Mouse (Mus musculus): ENCODE results near the gene Bloc1s4. TPM values are rescaled to one million over a fixed set of nuclear protein-coding genes. Genes with fewer than 3 reads are reported as not detected.
"Not testable (repeated sequence)": the region's sequence is repeated elsewhere in the genome, so short reads cannot be mapped to it uniquely, and the experiment has no call there.

Gene Bloc1s4
- polyA plus RNA-seq (2016; fragmentation: Nextera tagmentation; extraction: Ambion mirVana): 23.7 and 26.8 TPM in 2 replicates

DNA sequence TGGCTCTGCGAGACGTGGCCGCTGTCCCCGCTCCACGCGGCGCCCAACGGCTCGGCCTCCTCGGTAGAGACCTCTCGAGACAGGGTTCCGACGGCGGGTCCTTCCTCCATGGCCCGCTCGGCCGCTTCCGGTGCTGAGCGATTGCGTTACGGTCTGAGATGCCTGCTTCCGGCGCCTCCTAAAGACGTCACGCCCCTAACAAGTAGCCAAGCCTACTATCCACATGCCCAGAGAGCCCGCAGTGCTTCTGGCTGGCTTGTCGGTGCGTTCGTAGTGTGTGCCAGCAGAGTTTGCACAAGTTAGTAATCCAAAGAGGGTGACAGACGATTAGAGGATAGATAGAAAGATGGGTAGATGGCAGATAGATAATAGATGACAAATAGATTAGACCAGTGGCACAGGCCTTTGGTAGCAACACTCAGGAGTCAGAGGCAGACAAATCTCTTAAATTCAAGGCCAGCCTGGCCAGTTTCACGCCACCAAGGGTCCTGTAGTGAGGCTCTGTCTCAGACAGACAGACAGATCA, at the start of gene Bloc1s4:
TSS of gene Bloc1s4 (minus strand) at position 115 of the 526 bp plus-strand sequence.
- H3K27ac ChIP-seq: peak within 1 kb of the TSS; percentile 73
- peaks cover 5% of the 10 kb centered on the region; the same call in 1 of the 2 replicates for H3K36me3 ChIP-seq
- peak within 1 kb of the TSS; percentile 97 for H3K4me3 ChIP-seq
- peak; percentile 87 for ATAC-seq
- no peaks in the 10 kb centered on the region for H3K9me3 ChIP-seq (replicated peaks)
- H3K27me3 ChIP-seq (replicated peaks): peaks cover 8% of the 10 kb centered on the region; the same call in 1 of the 2 replicates
- WGBS (ENCODE audit: insufficient replicate concordance): 3% methylated on average over 31 of the region's 31 CpGs
- H3K4me1 ChIP-seq: peaks cover 25% of the 10 kb centered on the region
- H3K4me2 ChIP-seq: peak within 1 kb of the TSS; percentile 95
- peak within 1 kb of the TSS; percentile 88 for H3K9ac ChIP-seq

DNA sequence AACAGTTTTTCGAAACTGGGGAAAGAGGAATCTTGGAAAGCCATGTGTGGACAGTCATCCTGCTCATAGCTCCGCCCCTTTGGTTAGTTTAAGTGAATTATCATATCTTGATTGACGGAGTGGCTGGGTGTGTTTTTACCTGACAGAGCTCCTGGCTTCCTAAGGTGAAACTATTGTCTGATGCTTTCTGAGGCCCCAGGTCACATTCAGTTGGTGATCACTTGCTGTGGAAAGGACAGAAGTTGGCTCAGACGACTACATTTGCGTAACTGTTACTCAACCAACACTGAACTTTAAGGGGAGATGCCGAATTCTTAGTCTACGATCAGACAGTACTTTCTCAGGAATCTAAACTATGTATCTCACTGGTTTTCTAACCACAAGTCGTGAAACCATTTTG, 48.8 kb upstream of the Bloc1s4 start:
- Histone ChIP-seq H3K9me3 (replicated peaks) (no peaks in the 10 kb centered on the region), H3K9ac (peak overlapping the region; percentile 62; the same call in 1 of the 2 replicates), H3K4me3 (peak overlapping the region; percentile 77), H3K36me3 (peaks cover 19% of the 10 kb centered on the region), H3K27ac (no peak overlapping the region), H3K4me2 (peak overlapping the region; percentile 79), H3K4me1 (peaks cover 25% of the 10 kb centered on the region), H3K27me3 (replicated peaks) (peaks cover 14% of the 10 kb centered on the region)
- no peak for ATAC-seq
- WGBS (ENCODE audit: insufficient replicate concordance): 56% methylated on average over 8 of the region's 8 CpGs

DNA sequence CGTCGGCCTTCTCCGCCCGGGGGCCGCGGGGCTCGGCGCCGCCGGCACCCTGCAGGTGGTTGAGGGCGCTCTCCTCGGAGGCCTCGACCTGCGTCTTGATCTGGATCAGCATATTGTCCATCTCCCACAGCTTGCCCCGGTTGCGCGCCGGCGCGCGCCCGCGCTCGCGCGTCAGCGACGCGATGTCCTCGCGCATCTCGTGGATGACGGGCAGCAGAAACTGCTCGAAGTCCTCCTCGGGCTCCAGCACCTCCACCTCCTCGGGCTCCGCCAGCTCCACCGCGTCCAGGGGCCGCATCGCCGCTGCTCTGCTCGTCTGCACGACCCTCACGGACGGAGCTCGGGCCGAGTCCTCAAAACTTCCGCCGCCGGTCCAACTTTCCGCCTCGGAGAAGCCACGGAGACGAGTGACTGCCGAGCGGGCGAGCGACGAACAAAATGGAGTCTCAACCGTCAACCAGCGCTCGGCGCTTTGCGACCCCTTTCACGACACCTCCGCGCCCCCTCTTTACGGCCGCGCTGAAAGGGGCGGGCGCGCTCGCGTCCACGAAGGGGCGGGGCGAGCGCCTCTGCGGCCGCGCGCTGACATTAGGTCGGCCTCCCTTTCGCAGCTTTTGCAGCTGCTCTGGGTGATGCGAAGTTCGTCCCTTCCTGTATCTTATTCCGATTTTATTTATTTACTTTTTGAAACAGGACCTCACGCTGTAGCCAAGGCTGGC, 48.0 kb upstream of the Bloc1s4 start, which contains the start of gene Mrfap1:
TSS of gene Mrfap1 (minus strand) at position 477 of the 719 bp plus-strand sequence.
- H3K9me3 ChIP-seq (replicated peaks): not testable (repeated sequence)
- Histone ChIP-seq H3K4me1 (peaks cover 33% of the 10 kb centered on the region), H3K36me3 (peaks cover 19% of the 10 kb centered on the region), H3K9ac (peak within 1 kb of the TSS; percentile 84), H3K27ac (peak within 1 kb of the TSS; percentile 96), H3K4me2 (peak within 1 kb of the TSS; percentile 79), H3K27me3 (replicated peaks) (peaks cover 14% of the 10 kb centered on the region), H3K4me3 (peak within 1 kb of the TSS; percentile 77)
- peak; percentile 78 for ATAC-seq
- WGBS (ENCODE audit: insufficient replicate concordance): under 1% methylated on average over 90 of the region's 90 CpGs

DNA sequence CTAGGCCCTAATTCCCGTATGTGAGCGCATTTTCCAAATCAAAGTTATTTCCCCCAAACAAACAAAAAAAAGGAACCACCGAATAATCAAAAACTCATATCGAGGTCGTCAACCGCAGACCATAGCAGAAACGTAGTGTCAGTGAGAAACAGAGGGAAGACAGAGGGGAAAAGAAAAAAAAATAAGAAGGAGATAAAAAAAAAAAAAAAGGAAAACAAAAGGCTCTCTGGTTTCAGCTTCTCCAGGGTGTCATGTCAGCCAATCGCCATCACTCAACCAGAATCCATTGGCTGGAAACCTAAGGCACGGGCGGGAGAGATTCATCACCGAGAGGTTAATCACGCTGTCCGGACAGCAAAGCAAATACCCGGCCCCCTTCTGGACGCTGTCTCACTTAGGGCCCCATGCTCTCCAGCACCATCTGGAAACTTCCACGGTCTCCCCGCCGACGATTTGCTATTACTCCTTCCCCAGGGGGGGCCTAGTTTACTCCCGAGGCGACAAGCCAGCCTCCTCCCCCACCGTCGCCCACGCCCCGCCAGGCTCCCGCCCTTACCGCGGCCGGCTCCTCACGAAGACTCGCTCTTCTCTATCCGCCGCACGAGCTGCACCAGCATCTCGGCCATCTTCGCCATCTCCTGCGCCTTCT, 47.3 kb upstream of the Bloc1s4 start:
- Histone ChIP-seq H3K27ac (peak overlapping the region; percentile 96), H3K27me3 (replicated peaks) (peaks cover 14% of the 10 kb centered on the region), H3K36me3 (peaks cover 19% of the 10 kb centered on the region), H3K4me2 (peak overlapping the region; percentile 79), H3K4me3 (peak overlapping the region; percentile 77), H3K4me1 (peaks cover 33% of the 10 kb centered on the region), H3K9ac (peak overlapping the region; percentile 84)
- ATAC-seq: peak; percentile 72
- H3K9me3 ChIP-seq (replicated peaks): not testable (repeated sequence)
- under 1% methylated on average over 35 of the region's 37 CpGs for WGBS (ENCODE audit: insufficient replicate concordance)

DNA sequence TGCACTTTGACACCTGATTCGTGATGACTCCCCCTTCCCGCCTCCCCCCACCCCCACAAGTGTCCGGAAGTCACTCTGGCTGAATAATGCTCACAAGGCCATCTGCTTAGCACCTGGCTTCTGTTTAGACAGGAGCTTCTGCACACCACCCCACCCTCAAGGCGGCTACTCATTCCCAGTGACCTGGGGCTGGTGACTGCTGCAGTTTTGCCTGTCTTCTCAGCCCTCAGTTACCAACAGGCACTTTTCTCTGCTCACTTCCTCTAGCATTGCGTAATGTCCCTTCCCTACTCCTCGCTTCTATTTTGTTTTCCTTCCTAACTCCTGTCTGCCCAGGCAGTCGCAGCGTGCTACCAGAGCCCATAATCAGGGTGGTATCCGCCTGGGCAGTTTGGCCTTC, 43.4 kb upstream of the Bloc1s4 start:
- Histone ChIP-seq H3K4me1 (peaks cover 26% of the 10 kb centered on the region), H3K9me3 (replicated peaks) (no peaks in the 10 kb centered on the region), H3K4me2 (no peak overlapping the region), H3K36me3 (peaks cover 19% of the 10 kb centered on the region), H3K27me3 (replicated peaks) (no peaks in the 10 kb centered on the region), H3K9ac (no peak overlapping the region), H3K4me3 (no peak overlapping the region), H3K27ac (0 out of 2 replicates have a peak overlapping the region, but pooled peaks have one; percentile 40)
- 48% methylated on average over 9 of the region's 9 CpGs for WGBS (ENCODE audit: insufficient replicate concordance)
- no peak for ATAC-seq

DNA sequence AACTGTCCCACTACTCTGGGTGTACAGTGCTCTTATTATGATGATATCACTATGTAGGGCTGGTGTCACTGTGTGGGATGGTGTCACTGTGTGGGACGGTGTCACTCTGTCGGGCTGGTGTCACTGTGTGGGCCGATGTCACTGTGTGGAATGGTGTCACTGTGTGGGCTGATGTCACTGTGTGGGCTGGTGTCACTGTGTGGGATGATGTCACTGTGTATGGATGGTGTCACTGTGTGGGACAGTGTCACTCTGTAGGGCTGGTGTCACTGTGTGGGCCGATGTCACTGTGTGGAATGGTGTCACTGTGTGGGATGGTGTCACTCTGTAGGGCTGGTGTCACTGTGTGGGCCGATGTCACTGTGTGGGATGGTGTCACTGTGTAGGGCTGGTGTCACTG, 37.6 kb upstream of the Bloc1s4 start:
- no peaks in the 10 kb centered on the region for H3K36me3 ChIP-seq
- H3K9ac ChIP-seq: no peak overlapping the region
- no peak overlapping the region for H3K27ac ChIP-seq
- no peak overlapping the region for H3K4me3 ChIP-seq
- 78% methylated on average over 5 of the region's 5 CpGs for WGBS (ENCODE audit: insufficient replicate concordance)
- no peak for ATAC-seq
- no peaks in the 10 kb centered on the region for H3K4me1 ChIP-seq
- H3K9me3 ChIP-seq (replicated peaks): peaks cover 14% of the 10 kb centered on the region; the same call in 1 of the 2 replicates
- H3K4me2 ChIP-seq: no peak overlapping the region
- H3K27me3 ChIP-seq (replicated peaks): no peaks in the 10 kb centered on the region

DNA sequence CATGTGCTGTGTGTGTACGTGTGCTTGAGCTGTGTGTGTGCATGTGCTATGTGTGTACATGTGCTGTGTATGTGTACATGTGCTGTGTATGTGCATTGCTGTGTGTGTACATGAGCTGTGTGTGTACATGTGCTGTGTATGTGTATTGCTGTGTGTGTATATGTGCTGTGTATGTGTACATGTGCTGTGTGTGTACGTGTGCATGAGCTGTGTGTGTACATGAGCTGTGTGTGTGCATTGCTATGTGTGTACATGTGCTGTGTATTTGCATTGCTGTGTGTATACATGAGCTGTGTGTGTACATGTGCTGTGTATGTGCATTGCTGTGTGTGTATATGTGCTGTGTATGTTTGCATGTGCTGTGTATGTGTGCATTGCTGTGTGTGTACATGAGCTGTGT, 31.1 kb upstream of the Bloc1s4 start:
- peaks cover 11% of the 10 kb centered on the region for H3K4me1 ChIP-seq
- H3K27ac ChIP-seq: no peak overlapping the region
- H3K9ac ChIP-seq: no peak overlapping the region
- 56% methylated on average over 2 of the region's 2 CpGs for WGBS (ENCODE audit: insufficient replicate concordance)
- H3K4me2 ChIP-seq: no peak overlapping the region
- peaks cover 19% of the 10 kb centered on the region for H3K27me3 ChIP-seq (replicated peaks)
- H3K9me3 ChIP-seq (replicated peaks): peaks cover 24% of the 10 kb centered on the region
- H3K4me3 ChIP-seq: no peak overlapping the region
- no peaks in the 10 kb centered on the region for H3K36me3 ChIP-seq
- ATAC-seq: no peak

DNA sequence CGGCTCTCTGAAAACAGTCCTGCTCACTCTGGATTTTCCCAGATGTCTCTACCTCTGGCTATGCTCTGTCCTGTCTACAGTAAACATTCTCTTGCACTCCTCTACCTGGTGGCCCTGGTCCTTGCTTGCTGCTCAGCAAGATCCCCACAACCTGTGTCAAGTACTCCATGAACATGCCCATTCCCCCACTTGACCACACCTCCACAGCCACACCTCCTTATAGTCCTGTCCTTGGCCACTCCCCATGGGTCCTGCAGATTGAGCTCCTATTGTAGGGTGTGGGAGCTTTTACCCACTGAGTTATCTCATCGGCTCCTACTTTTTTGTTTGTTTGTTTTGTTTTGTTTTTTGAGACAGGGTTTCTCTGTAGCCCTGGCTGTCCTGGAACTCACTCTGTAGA, 30.5 kb upstream of the Bloc1s4 start:
- H3K36me3 ChIP-seq: no peaks in the 10 kb centered on the region
- H3K27me3 ChIP-seq (replicated peaks): peaks cover 19% of the 10 kb centered on the region
- peaks cover 13% of the 10 kb centered on the region for H3K4me1 ChIP-seq
- H3K9ac ChIP-seq: no peak overlapping the region
- WGBS (ENCODE audit: insufficient replicate concordance): 72% methylated on average over 1 of the region's 2 CpGs
- H3K4me2 ChIP-seq: no peak overlapping the region
- no peak overlapping the region for H3K4me3 ChIP-seq
- no peak overlapping the region for H3K27ac ChIP-seq
- H3K9me3 ChIP-seq (replicated peaks): peaks cover 18% of the 10 kb centered on the region
- no peak for ATAC-seq

DNA sequence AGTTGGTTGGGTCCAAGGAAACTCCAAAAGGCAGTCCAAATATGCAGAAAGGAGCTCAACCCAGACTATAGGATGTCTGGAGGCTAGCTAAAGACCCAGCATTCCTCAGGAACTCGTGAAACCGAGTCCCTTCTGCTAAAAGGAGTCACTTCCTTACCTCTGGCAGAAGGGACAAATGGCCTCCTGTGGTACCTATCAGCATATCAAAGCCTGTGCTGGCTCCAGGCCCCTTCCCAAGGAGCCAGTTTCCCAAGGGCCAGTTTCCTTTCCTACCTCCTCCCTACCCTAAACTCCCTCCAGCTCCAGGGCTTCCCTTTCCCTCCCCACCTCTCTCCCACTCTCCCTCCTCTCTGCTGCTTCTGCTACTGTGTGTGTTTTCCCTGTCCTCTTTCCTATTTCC, 28.7 kb upstream of the Bloc1s4 start:
- no peak overlapping the region for H3K9ac ChIP-seq
- ATAC-seq: no peak

DNA sequence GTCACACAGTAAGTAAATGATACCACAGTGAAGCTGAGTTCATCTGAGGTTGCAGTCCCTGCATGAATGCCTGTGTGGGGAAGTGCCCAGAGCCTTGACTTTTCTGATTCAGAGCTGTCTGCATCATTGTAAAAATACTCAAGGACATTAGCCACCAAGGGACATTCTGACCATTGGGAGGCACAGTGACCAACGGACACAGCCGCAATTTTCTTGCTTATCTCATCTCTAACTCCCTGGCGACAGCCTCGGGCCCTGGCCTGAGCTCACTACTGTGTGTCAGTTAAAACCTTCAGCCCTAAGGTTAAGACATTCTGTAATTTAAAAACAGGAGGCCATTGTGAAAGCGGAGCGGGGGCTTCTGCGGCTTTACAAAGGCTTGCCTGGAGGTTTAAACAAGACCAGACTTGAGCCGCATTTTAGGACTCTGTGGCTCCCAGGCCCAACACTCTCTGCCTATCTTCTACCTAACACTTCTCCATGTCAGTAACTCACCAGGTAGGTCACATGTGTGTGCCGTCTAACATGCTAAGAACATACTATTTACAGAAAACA, 27.6 kb upstream of the Bloc1s4 start:
- WGBS (ENCODE audit: insufficient replicate concordance): 20% methylated on average over 9 of the region's 9 CpGs
- Histone ChIP-seq H3K9me3 (replicated peaks) (peaks cover 16% of the 10 kb centered on the region), H3K4me1 (peaks cover 16% of the 10 kb centered on the region), H3K4me2 (no peak overlapping the region), H3K9ac (no peak overlapping the region), H3K4me3 (no peak overlapping the region), H3K36me3 (no peaks in the 10 kb centered on the region), H3K27me3 (replicated peaks) (peaks cover 19% of the 10 kb centered on the region), H3K27ac (no peak overlapping the region)
- ATAC-seq: no peak

More for the DNA sequence above, 28.7 kb upstream of the Bloc1s4 start:
- peaks cover 16% of the 10 kb centered on the region for H3K4me1 ChIP-seq
- H3K36me3 ChIP-seq: no peaks in the 10 kb centered on the region
- peaks cover 16% of the 10 kb centered on the region for H3K9me3 ChIP-seq (replicated peaks)
- H3K4me2 ChIP-seq: no peak overlapping the region
- H3K27ac ChIP-seq: no peak overlapping the region
- H3K27me3 ChIP-seq (replicated peaks): peaks cover 19% of the 10 kb centered on the region
- no peak overlapping the region for H3K4me3 ChIP-seq
- WGBS (ENCODE audit: insufficient replicate concordance): 17% methylated on average over 2 of the region's 2 CpGs

DNA sequence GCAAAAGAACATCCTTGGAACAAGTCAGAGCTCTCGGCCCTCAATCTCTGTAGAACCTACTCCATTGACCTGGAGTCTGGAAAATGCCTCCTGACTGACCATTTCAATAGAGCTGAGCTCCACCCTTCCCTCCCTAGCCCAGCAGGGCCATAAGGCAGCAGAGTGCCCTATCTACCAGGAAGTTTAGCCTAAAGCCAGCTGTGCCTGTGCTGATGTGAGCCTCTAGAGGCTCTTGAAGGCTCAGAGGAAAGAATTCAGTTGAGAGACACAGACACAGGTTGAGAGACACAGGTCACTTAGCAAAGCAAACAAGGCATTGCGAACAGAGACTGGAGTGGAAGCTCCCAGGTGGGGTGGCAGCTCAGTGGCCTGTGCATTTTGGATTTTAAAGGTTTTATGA, 26.9 kb upstream of the Bloc1s4 start:
- no peak for ATAC-seq
- Histone ChIP-seq H3K9me3 (replicated peaks) (peaks cover 10% of the 10 kb centered on the region), H3K27me3 (replicated peaks) (peaks cover 19% of the 10 kb centered on the region), H3K36me3 (no peaks in the 10 kb centered on the region), H3K9ac (no peak overlapping the region), H3K4me3 (no peak overlapping the region), H3K27ac (no peak overlapping the region), H3K4me2 (no peak overlapping the region), H3K4me1 (peaks cover 16% of the 10 kb centered on the region)
- WGBS (ENCODE audit: insufficient replicate concordance): 70% methylated on average over 2 of the region's 2 CpGs

DNA sequence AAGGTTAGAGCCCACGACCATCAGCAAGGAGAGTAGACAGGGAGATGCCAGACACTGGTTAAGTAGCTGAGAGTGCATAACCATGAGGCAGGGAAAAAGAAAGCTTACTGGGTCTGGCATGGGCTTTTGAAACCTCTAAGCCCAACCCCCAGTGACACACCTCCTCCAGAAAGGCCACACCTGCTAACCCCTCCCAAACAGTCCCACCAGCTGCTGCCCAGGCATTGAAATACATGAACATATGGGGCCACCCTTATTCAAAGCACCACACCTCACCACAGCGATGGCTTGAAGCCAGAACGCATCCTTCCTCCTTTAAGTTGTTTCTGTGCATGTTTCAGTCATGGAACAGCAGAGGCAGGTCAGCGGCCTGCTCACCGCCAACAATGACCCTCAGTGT, 24.1 kb upstream of the Bloc1s4 start:
- ATAC-seq: no peak
- 74% methylated on average over 5 of the region's 5 CpGs for WGBS (ENCODE audit: insufficient replicate concordance)

More for the DNA sequence above, 24.1 kb upstream of the Bloc1s4 start:
- Histone ChIP-seq H3K9ac (no peak overlapping the region), H3K27ac (no peak overlapping the region), H3K9me3 (replicated peaks) (no peaks in the 10 kb centered on the region), H3K4me3 (no peak overlapping the region), H3K4me2 (no peak overlapping the region), H3K27me3 (replicated peaks) (peaks cover 19% of the 10 kb centered on the region), H3K4me1 (peaks cover 16% of the 10 kb centered on the region), H3K36me3 (no peaks in the 10 kb centered on the region)

Measured in liver, embryonic 12.5 days (tissue).